Mouse (Mus musculus): ENCODE measurements around the gene Aqp5.

Aqp5 gene

DNA sequence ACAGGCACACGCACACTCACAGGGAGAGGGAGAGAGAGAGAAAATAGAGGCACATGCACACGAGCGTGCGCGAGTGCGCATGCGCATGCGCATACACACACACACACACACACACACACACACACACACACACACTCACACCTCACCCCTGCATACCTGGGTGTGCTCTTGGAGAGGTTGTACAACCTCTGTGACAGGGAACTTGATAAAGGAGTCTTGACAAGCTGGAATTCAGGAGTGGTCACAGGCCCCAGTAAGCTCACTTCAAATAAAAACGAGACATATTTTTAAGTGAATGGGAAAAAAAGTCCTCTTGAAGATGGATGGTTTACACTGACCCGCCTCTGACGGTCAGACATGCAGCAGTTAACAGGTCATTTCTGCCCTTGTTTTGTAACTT is 31.5 kb downstream of the Aqp5 start:
- intact Hi-C loops (cut with DNase I) = no loop called here

DNA sequence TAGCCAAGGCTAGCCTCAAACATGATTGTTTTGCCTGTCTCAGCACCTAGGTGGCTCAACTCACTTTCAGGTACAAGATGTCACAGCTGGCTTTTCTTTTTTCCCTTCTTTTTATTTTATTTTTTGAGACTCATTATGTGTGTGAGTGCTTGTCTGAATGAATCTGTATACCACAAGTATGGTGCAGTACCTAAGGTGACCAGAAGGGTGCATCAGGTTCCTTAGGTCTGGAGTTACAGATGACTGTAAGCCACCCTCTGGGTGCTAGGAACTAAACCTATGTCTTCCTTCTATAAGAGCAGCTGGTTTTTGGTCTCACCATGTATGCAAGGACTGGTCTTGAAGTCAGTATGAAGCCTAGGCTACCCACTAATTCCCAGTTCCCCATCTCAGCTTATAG is 41.0 kb downstream of the Aqp5 start:
- intact Hi-C loops (cut with DNase I) = no loop called here

DNA sequence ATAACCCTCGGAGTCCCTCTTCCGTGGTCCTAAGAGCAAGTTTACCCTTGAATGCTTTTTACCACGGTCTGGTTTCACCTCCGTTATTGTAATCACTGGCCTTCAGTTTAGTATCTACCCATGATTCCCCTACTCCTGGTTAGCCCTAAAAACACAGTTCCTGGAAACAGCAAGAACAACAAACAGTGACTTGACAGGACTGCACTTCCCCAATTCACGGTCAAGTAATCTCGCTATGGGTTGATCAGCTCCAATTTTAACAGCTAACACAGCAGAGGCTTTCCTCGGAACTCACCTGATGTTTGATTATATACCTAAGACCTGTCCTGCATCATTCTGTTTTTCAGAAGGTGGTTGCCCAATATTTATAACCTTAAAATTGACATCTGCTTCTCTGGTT is 44.1 kb downstream of the Aqp5 start:
- intact Hi-C loops (cut with DNase I) = no loop called here

DNA sequence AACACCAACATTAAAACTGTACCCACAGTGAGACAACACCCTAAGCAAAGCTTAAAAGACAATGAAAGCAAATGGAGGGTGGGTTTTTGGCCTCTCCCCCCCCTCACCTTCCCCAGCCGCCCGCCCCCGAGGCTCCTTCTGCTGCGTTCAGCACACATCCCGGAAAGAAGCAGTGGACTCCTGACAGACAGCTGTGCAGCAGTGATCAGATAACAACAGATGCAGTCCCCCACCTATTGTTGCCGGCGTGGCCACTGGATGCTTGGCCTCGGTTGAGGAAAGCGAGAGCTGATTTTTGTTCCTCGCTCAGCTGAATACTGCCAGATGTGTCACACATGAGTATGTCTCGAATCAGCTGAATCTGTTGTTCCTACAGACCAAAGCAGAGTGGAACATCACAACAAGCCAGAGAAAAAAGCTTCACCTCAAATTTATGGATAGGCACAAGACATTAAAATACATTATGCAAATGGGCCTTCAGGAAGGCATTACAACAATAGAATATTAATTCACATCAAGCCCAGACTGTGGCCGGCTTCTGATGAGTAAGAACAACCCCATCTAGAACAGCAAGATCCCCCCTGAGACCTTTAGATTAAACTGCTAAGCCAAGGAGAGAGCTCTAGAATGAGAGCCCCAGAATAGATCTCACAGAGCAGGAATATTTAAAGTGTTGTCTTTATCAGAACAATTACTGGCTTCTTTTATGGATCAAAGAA is 47.0 kb downstream of the Aqp5 start:
- intact Hi-C loops (cut with DNase I) = no loop called here

DNA sequence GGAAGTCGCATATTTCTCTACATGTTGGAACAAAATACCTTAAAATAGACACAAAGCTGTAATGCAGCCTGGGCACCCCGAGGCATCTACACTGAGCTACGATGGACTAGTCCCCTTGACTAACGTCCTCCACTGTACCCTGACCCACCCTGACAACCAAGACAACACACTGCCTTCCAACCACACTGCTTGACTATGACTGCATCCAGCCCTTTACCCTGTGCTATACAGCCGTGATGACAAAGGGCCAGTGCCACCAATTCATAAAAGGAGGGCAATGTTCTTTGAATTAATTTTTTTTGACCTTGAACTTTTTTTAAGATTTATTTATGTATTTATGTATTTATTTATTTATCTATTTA is 47.5 kb downstream of the Aqp5 start:
- intact Hi-C loops (cut with DNase I) = no loop called here

DNA sequence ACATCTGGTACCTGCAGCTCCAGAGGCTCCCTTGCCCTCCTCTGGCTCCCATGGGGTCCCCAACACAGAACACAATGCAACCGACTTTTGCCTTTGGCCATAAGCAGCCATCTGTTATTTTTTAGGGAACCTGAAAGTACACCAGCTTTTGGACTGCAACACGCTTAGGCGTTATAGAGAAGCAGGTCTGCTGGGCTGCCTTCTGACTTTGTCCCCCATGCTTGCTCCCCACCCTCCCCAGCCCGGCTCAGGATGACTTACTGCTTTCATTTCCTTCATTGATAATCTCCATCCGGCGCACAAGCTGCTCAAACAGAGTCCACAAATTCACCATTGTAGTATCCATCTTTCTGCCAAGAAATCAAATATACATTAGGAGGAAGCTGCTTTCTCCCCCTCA is 52.0 kb downstream of the Aqp5 start:
- intact Hi-C loops (cut with DNase I) = no loop called here

DNA sequence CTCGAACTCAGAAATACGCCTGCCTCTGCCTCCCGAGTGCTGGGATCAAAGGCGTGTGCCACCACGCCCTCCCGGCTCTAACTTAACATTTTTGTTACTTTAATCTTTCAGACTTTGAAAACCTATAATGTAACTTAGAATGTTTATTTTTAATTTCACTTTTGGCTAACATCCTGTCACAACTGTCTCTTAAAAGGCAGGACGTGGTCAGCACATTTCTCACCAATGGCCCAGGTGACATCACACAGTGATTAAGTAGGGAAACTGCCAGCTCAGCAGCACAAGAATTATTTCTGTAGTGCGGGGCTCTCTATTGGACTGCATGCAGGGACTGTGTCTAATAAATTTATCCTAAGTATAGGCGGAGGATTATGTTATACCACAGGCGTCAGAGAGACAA is 53.2 kb downstream of the Aqp5 start:
- intact Hi-C loops (cut with DNase I) = no loop called here

All from adrenal gland (tissue).